Mouse (Mus musculus): ENCODE data around the gene Gm20532.

Gene Gm20532

DNA sequence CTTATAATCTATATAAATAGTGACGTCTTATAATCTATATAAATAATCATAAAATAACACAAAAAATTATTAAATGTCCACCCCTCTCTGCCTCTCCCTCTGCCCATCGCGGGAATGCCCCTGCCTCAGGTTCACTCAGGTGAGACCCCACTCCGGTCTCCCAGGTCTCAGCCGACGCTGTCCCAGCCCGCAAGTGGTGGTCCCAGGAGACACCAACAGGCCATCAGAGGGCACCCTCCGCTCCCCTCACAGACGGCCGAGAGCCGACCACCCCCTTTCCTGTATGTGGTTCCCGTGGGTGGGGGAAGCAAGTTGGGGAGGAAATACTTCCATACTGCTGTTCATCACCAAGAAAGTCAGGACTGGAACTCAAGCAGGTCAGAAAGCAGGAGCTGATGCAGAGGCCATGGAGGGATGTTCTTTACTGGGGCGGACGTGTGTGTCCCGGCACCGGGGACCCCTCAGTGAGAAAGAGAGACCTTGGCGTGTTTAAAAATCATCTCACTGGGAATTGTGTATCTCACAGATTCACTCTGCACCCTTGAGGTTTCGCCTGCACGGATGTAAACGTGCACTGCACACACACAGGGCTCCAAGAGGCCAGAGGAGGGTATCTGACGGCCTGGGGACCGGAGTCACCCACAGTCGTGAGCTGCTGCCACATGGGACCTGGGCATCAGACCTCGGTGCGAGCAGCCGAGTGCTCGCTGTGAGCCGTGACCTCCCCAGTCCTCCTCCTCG is 75.5 kb downstream of the Gm20532 start:
- DNase-seq: no peak

DNA sequence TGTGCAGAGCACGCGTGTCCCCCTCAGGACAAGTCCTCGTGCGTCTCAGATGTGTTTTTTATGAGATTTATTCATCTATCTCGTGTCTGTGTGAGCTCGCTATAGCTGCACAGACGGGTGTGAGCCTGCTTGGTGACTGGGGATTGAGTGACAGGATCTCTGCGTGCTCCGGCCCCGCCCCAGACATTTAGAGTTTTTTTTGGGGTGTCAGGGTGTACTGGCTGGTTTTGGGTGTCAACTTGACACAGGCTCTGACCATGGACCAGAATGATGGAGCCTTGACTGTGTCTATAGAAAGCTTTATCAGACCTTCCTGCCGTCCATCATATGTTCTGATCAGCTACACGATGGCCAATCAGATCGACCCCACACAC is 76.1 kb downstream of the Gm20532 start:
- no peak for DNase-seq

DNA sequence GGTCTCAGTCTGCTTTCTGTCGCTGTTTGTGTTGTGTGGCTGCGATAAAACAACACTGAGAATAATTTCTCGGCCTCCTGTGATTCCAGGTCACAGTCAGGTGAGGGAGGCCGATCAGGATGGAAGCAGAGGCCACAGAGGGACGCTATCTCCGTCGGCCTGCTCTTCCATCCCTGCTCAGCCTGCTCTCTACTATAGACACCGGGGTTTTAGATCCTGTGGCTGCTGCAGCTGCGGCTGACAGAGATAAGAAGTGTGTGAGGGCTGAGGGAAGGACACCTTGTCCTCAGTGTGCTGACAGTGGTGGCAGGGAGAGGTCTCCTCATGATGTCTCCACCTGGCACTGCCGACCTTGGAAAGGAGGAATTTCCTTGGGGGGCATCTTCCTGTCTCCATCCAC is 76.7 kb downstream of the Gm20532 start:
- no peak for DNase-seq

DNA sequence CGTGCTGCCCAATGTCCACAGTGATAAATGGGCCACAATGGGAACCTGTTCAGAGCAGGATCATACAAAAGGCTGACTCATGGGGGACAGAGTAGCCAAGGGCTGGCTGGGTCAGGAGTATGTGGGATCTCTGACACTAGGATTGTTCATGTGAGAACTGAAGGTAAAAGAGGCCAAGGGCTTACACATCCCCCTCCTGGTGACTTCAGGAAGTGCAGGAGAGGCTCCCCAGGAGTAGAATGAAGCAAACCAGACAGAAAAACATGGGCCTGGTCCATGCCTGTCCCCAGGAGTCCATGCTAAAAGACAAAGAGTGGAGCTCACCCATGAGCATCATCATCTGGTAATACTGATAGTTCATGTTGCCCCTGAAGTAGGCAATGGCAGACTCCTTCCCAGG is 77.1 kb downstream of the Gm20532 start:
- DNase-seq: peak; percentile 37 to 40

DNA sequence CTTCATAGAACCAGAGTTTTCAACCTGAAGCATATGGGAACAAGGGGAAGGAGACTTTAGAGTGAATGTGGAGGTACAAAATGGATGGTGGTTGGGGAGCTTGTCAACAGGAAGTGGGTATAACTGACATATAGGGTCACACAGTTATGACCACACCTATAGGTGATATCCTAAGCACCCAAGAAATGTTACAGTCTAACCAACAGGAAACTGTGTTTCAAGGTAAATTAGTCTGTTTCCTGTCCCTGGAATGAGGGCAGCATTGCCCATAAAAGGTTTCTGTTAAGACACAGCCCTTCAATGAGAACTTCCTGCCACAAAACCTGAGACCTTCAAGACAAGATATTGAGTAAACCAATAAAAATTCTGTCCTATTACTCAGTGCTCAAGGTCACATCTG is 82.3 kb downstream of the Gm20532 start:
- no peak for DNase-seq

DNA sequence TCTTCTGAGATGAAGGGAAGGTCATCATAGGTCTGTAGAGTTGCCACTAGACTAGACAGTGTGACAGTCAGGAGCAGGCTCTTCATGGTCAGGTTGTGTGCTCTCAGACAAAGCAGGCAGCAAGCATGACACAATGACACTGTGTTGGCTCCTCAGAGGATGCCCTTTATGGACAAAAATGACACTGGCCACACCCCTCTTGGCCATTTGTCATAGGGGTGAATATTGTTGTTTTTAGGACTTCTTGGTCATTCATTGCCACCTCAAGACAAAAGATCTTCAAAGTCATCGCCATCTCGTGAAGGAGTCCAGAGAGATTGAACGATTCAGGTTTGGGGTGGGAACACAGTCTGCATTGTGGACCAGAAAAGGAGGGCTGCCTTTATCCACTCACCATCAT is 84.7 kb downstream of the Gm20532 start, which contains the start of gene Lcn4:
Gene Lcn4 (minus strand): TSS at position 101 of the 400 bp plus-strand sequence.
- no peak for DNase-seq

All from cerebellum, postnatal 36 days (tissue).